Mouse (Mus musculus) stomach, embryonic 14.5 days (tissue): ENCODE measurements at regions not wholly inside any gene's neighbourhood (a gene's known extent, or its start where the extent isn't known, plus 50 kb on each side); places are given as distances from the start of the nearest gene placed in this dataset.

Experiments
- ATAC-seq: fragments of 200-750 bp; cut with Nextera tagmentation; 2 replicates; pipeline ENCODE4 v1.8.0; 2017; ENCODE audit warnings: low read depth, moderate TSS enrichment; ENCODE audit not compliant: insufficient number of reproducible peaks, insufficient read depth, low FRiP score
- H3K27ac ChIP-seq: fragments of 300-500 bp; sonication (generic); 2 replicates; pipeline ENCODE4 v1.5.1; 2014; ENCODE audit warnings: mild to moderate bottlenecking, low read length, moderate library complexity, mixed read lengths
- H3K27me3 ChIP-seq: fragments of 300-500 bp; sonication (generic); 2 replicates; pipeline ENCODE4 v1.6.1; 2014; ENCODE audit warnings: low read length, control low read depth, mixed read lengths; ENCODE audit not compliant: control insufficient read depth, insufficient read depth
- H3K36me3 ChIP-seq: fragments of 300-500 bp; sonication (generic); 2 replicates; pipeline ENCODE4 v1.6.1; 2014; ENCODE audit warnings: mild to moderate bottlenecking, control low read depth, low read length, moderate library complexity, mixed read lengths; ENCODE audit not compliant: control insufficient read depth, insufficient read depth
- H3K4me1 ChIP-seq: fragments of 300-500 bp; sonication (generic); 2 replicates; pipeline ENCODE4 v1.6.1; 2014; ENCODE audit warnings: low read length, control low read depth, mixed read lengths; ENCODE audit not compliant: control insufficient read depth, insufficient read depth
- H3K4me2 ChIP-seq: fragments of 300-500 bp; sonication (generic); replicated peaks from 2 replicates; pipeline ENCODE4 v1.6.1; 2014; ENCODE audit warnings: low read depth, low read length, control low read depth
- H3K4me3 ChIP-seq: fragments of 300-500 bp; sonication (generic); 2 replicates; pipeline ENCODE4 v1.5.1; 2014; ENCODE audit warnings: low read depth, low read length, control low read depth
- H3K9ac ChIP-seq: fragments of 300-500 bp; sonication (generic); replicated peaks from 2 replicates; pipeline ENCODE4 v1.6.1; 2014; ENCODE audit warnings: low read depth, mild to moderate bottlenecking, control low read depth, low read length, moderate library complexity, mixed read lengths
- H3K9me3 ChIP-seq: fragments of 300-500 bp; sonication (generic); 2 replicates; pipeline ENCODE4 v1.6.1; 2016; ENCODE audit warnings: low read depth, low read length, control low read depth; ENCODE audit not compliant: control insufficient read depth
- WGBS: fragments of 180-500 bp; shearing (Covaris S2); extraction: QIAGEN DNeasy Blood & Tissue Kit; methylation state at CpG from one replicate; pipeline ENCODE4 v1.1.7; 2014; 5-methylcytosine and 5-hydroxymethylcytosine counted together

DNA sequence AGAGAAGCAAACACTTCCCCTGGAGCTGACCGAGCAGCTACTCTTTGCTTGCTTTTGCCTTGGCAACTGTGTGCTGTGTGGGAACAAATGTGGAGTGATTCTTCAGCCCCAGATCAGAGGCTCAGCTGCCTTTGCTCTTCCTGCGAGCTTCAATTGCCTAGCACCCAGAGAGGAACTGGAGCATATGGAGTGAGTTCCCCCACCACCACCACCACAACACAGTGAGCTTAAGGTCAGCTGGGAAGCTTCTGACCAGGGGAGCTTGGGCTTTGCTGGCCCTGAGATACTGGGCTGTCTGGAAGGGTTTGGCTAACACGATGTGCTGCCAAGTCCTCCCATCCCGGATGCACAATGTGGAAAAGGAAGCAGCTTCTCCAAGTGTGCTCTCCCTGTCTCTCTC, 432.8 kb upstream of the Gulo start:
- no peak overlapping the region for H3K9ac ChIP-seq
- no peaks in the 10 kb centered on the region for H3K9me3 ChIP-seq
- no peak overlapping the region for H3K4me2 ChIP-seq
- H3K36me3 ChIP-seq: no peaks in the 10 kb centered on the region
- H3K27me3 ChIP-seq: no peaks in the 10 kb centered on the region
- no peak overlapping the region for H3K4me3 ChIP-seq
- WGBS: 33% methylated on average over 4 of the region's 4 CpGs
- no peak overlapping the region for H3K27ac ChIP-seq
- ATAC-seq: no peak
- H3K4me1 ChIP-seq: no peaks in the 10 kb centered on the region; the same call in 1 of the 2 replicates

DNA sequence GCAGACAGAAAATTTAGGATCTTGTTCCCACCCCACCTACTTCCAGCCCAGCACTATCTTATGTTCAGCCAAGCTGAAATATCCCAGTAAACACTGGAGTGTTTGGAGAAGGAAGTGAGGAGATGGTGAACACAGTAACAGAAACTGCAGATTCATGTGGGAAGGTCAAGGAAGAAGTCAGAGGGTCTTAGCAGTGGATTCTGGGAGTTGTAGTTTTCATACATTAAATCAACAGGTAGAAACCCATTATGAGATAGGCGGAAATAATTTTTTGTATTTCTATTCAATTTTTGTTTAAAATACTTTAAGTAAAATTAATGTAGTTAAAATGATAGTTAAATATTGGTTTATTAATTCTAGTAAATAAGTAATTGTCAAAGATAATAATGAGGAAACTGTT, 429.6 kb upstream of the Gulo start:
- Histone ChIP-seq H3K27me3 (no peaks in the 10 kb centered on the region), H3K9ac (no peak overlapping the region), H3K9me3 (no peaks in the 10 kb centered on the region), H3K4me1 (no peaks in the 10 kb centered on the region; the same call in 1 of the 2 replicates), H3K27ac (no peak overlapping the region), H3K4me2 (no peak overlapping the region), H3K36me3 (no peaks in the 10 kb centered on the region), H3K4me3 (no peak overlapping the region)
- 92% methylated on average over 1 of the region's 1 CpGs for WGBS
- ATAC-seq: no peak

DNA sequence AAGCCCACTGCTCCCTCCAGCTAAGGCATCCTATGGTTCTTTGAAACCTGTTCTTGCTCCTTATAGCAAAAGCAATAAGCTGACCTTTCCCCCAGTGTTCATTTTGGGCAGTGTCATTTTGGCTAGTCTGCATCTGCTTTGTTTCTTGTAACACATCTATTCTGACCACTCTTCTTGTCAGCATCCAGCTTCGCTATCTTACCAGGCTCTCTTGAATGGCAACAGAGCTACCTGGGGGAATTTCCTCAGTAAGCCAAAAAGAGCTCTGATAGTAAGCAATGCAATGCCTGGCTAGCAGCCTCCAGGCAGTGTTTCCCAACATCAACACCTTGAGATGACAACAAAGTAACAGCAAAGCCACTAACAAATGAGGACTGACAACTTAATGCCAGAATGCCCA, 429.0 kb upstream of the Gulo start:
- WGBS: 74% methylated on average over 1 of the region's 1 CpGs
- Histone ChIP-seq H3K9me3 (no peaks in the 10 kb centered on the region), H3K4me2 (no peak overlapping the region), H3K27ac (no peak overlapping the region), H3K4me1 (no peaks in the 10 kb centered on the region; the same call in 1 of the 2 replicates), H3K9ac (no peak overlapping the region), H3K36me3 (no peaks in the 10 kb centered on the region), H3K27me3 (no peaks in the 10 kb centered on the region), H3K4me3 (no peak overlapping the region)
- ATAC-seq: no peak

DNA sequence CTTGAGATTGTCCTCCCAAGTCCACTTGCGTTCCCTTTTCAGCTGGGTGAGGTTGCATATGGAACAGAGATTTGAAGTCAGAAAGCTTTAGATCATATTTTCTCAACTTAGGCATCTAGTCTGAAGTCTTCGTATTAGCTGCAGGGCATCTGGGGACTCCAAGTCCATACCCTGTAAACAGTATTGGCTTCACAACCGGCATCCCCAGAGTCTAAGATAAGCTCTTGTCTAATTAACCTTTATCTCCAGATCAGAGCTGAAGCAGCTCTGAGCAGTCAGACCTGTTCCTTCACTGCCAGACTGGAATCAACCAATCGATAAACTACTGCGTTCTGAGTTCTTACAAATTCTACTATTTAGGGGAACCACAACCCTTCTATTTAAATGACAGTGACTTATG, 422.6 kb upstream of the Gulo start:
- 77% methylated on average over 5 of the region's 5 CpGs for WGBS
- Histone ChIP-seq H3K9ac (no peak overlapping the region), H3K4me3 (no peak overlapping the region), H3K9me3 (no peaks in the 10 kb centered on the region), H3K36me3 (no peaks in the 10 kb centered on the region), H3K27me3 (no peaks in the 10 kb centered on the region), H3K4me2 (no peak overlapping the region), H3K27ac (no peak overlapping the region), H3K4me1 (no peaks in the 10 kb centered on the region)
- no peak for ATAC-seq

DNA sequence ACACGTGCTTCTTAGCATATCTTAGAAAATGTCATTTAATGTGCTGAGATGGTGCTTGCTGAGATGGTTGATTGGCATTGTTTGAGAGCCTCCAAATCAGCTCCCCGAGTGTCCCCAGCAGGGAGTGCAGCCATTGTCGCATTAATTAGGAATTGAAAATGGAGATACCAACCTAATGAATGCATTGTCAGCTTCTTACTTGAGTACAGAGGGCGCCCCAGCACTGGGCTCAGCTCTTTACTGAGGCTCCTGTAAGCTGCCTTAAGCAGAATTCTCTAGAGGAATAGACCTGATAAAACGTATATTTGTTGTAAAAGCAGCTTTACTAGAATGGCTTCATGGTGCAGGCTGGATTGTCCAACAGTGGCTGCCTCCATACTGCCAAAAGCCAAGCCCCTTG, 415.1 kb upstream of the Gulo start:
- no peaks in the 10 kb centered on the region for H3K27me3 ChIP-seq
- no peaks in the 10 kb centered on the region for H3K36me3 ChIP-seq
- H3K4me3 ChIP-seq: no peak overlapping the region
- ATAC-seq: no peak
- no peaks in the 10 kb centered on the region for H3K9me3 ChIP-seq
- WGBS: 21% methylated on average over 5 of the region's 5 CpGs
- H3K9ac ChIP-seq: no peak overlapping the region
- H3K27ac ChIP-seq: no peak overlapping the region
- no peak overlapping the region for H3K4me2 ChIP-seq
- H3K4me1 ChIP-seq: no peaks in the 10 kb centered on the region
